Mouse (Mus musculus) intestine, embryonic 14.5 days (tissue): ENCODE results near the gene Mbnl1. TPM values are rescaled to one million over a fixed set of nuclear protein-coding genes. Genes with fewer than 3 reads are reported as not detected.

Experiments
- ATAC-seq: fragments of 200-750 bp; cut with Nextera tagmentation; replicated peaks from 2 replicates; pipeline ENCODE4 v1.8.0; 2017; ENCODE audit warnings: low read depth, moderate number of reproducible peaks, moderate TSS enrichment, moderate library complexity; ENCODE audit not compliant: low FRiP score, low TSS enrichment
- DNase-seq: peaks from one replicate; pipeline ENCODE4 v3.0.0-alpha.2; 2018; ENCODE audit warnings: low spot score
- H3K27ac ChIP-seq: fragments of 300-500 bp; sonication (generic); 2 replicates; pipeline ENCODE4 v1.5.1; 2014; ENCODE audit warnings: low read depth, mild to moderate bottlenecking, control low read depth
- H3K27me3 ChIP-seq: fragments of 300-500 bp; sonication (generic); replicated peaks from 2 replicates; pipeline ENCODE4 v1.6.1; 2014; ENCODE audit warnings: low read length, control low read depth; ENCODE audit not compliant: control insufficient read depth, insufficient read depth
- H3K36me3 ChIP-seq: fragments of 300-500 bp; sonication (generic); 2 replicates; pipeline ENCODE4 v1.6.1; 2014; ENCODE audit warnings: low read length, control low read depth; ENCODE audit not compliant: control insufficient read depth, insufficient read depth
- H3K4me1 ChIP-seq: fragments of 300-500 bp; sonication (generic); replicated peaks from 2 replicates; pipeline ENCODE4 v1.6.1; 2014; ENCODE audit warnings: low read length, control low read depth, mixed read lengths; ENCODE audit not compliant: control insufficient read depth, insufficient read depth
- H3K4me2 ChIP-seq: fragments of 300-500 bp; sonication (generic); 2 replicates; pipeline ENCODE4 v1.6.1; 2014; ENCODE audit warnings: low read length
- H3K4me3 ChIP-seq: fragments of 300-500 bp; sonication (generic); 2 replicates; pipeline ENCODE4 v1.5.1; 2014; ENCODE audit warnings: low read depth, low read length, control low read depth, mixed read lengths
- H3K9ac ChIP-seq: fragments of 300-500 bp; sonication (generic); 2 replicates; pipeline ENCODE4 v1.6.1; 2014; ENCODE audit warnings: mild to moderate bottlenecking, low read length
- H3K9me3 ChIP-seq: fragments of 300-500 bp; sonication (generic); 2 replicates; pipeline ENCODE4 v1.6.1; 2016; ENCODE audit warnings: low read length, control low read depth; ENCODE audit not compliant: control insufficient read depth
- WGBS: fragments of 180-500 bp; shearing (Covaris S2); extraction: QIAGEN DNeasy Blood & Tissue Kit; methylation state at CpG from one replicate; pipeline ENCODE4 v1.1.7; 2014; 5-methylcytosine and 5-hydroxymethylcytosine counted together
- polyA plus RNA-seq: library from polyadenylated mRNA; unstranded; fragments of >200 nt; fragmentation: Nextera tagmentation; extraction: Ambion mirVana; gene quantifications from 2 replicates; pipeline ENCODE4 v1.2.1, GENCODE M21; 2014

Gene Mbnl1
- polyA plus RNA-seq, 1 experiment from 2014 or later, result 141 TPM

- no peak for ATAC-seq
- peak overlapping the region; percentile 81 for H3K4me2 ChIP-seq
Observed at GRCm38 (mm10) chr3:60498646-60499045, 26.0 kb downstream of the Mbnl1 start.

GRCm38 (mm10) chr3:60499157-60499578, 26.5 kb downstream of the Mbnl1 start:
- H3K4me3 ChIP-seq, result no peak overlapping the region
- no peaks in the 10 kb centered on the region for H3K36me3 ChIP-seq
- no peaks in the 10 kb centered on the region for H3K9me3 ChIP-seq
- WGBS, result 34% methylated on average over 6 of the region's 6 CpGs
- peak overlapping the region; percentile 81 for H3K4me2 ChIP-seq
- DNase-seq (no peak), ATAC-seq (no peak)
- H3K27ac ChIP-seq, result peak overlapping the region; percentile 99; the same call in 1 of the 2 replicates
- peaks cover 32% of the 10 kb centered on the region for H3K4me1 ChIP-seq
- no peak overlapping the region for H3K9ac ChIP-seq
- no peaks in the 10 kb centered on the region for H3K27me3 ChIP-seq

More at GRCm38 (mm10) chr3:60498646-60499045, 26.0 kb downstream of the Mbnl1 start:
- 81% methylated on average over 3 of the region's 3 CpGs for WGBS
- H3K4me1 ChIP-seq, result peaks cover 29% of the 10 kb centered on the region
- no peaks in the 10 kb centered on the region for H3K36me3 ChIP-seq
- DNase-seq, result no peak
- no peaks in the 10 kb centered on the region for H3K9me3 ChIP-seq
- H3K9ac ChIP-seq, result no peak overlapping the region
- no peak overlapping the region for H3K4me3 ChIP-seq
- H3K27ac ChIP-seq, result peak overlapping the region; percentile 99; the same call in 1 of the 2 replicates
- no peaks in the 10 kb centered on the region for H3K27me3 ChIP-seq

GRCm38 (mm10) chr3:60499718-60500450, 27.3 kb downstream of the Mbnl1 start:
- Histone ChIP-seq H3K36me3 (no peaks in the 10 kb centered on the region), H3K4me3 (peak overlapping the region; percentile 79), H3K9me3 (no peaks in the 10 kb centered on the region), H3K27ac (peak overlapping the region; percentile 99), H3K4me2 (peak overlapping the region; percentile 81), H3K4me1 (peaks cover 39% of the 10 kb centered on the region), H3K27me3 (no peaks in the 10 kb centered on the region), H3K9ac (peak overlapping the region; percentile 89)
- peak; percentile 59 for DNase-seq
- ATAC-seq, result no peak
- 50% methylated on average over 7 of the region's 7 CpGs for WGBS

- ATAC-seq (peak; percentile 89), DNase-seq (peak; percentile 91)
- H3K9ac ChIP-seq, result peak overlapping the region; percentile 89
- H3K9me3 ChIP-seq, result no peaks in the 10 kb centered on the region
- H3K36me3 ChIP-seq, result no peaks in the 10 kb centered on the region
- H3K4me3 ChIP-seq, result peak overlapping the region; percentile 79
- no peaks in the 10 kb centered on the region for H3K27me3 ChIP-seq
- H3K4me2 ChIP-seq, result peak overlapping the region; percentile 81
- H3K4me1 ChIP-seq, result peaks cover 42% of the 10 kb centered on the region
- WGBS, result under 1% methylated on average over 84 of the region's 96 CpGs
- peak overlapping the region; percentile 99 for H3K27ac ChIP-seq
Observed at GRCm38 (mm10) chr3:60500571-60501527, 28.2 kb downstream of the Mbnl1 start.

DNA sequence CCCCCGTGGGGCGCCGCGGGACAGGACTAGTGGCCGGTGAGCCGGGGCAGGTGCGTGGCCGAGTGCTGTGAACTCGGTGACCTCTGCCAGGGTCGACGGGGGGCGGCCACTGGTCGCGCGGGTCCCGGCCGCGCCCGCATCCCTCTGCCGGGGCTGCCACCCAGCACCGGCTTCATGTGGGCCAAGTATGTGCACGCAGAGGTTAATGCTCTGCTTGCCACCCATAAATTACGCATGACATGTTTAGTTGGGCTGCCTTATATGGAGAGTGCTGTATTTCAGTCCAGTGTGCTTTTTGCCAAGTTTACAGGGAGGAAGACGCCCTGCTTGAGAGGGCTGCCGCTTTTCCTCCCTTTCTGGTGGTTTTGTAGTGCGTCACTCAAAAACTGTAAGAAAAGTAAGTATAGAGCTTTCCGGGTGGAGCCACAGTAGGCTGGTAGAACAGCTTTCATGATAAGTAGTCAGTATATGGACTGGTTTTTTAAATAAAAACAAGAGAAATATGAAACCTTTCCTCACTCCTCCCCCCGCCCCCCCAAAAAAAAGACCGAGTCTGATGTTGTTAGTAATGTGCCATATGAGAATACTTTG, 29.0 kb downstream of the Mbnl1 start:
- DNase-seq, result peak; percentile 85
- H3K4me1 ChIP-seq, result peaks cover 45% of the 10 kb centered on the region

GRCm38 (mm10) chr3:60502155-60502987, 29.7 kb downstream of the Mbnl1 start:
- Histone ChIP-seq H3K9ac (peak overlapping the region; percentile 89), H3K4me2 (peak overlapping the region; percentile 81), H3K27ac (peak overlapping the region; percentile 99), H3K4me1 (peaks cover 45% of the 10 kb centered on the region), H3K9me3 (no peaks in the 10 kb centered on the region), H3K27me3 (no peaks in the 10 kb centered on the region), H3K36me3 (no peaks in the 10 kb centered on the region), H3K4me3 (peak overlapping the region; percentile 79)
- DNase-seq (peak; percentile 65), ATAC-seq (no peak)
- WGBS, result 11% methylated on average over 7 of the region's 7 CpGs

More for the DNA sequence above, 29.0 kb downstream of the Mbnl1 start:
- H3K9ac ChIP-seq, result peak overlapping the region; percentile 89
- H3K4me3 ChIP-seq, result peak overlapping the region; percentile 79
- no peaks in the 10 kb centered on the region for H3K36me3 ChIP-seq
- H3K4me2 ChIP-seq, result peak overlapping the region; percentile 81
- no peaks in the 10 kb centered on the region for H3K27me3 ChIP-seq
- ATAC-seq, result peak; percentile 88
- H3K27ac ChIP-seq, result peak overlapping the region; percentile 99
- under 1% methylated on average over 29 of the region's 29 CpGs for WGBS
- H3K9me3 ChIP-seq, result no peaks in the 10 kb centered on the region

GRCm38 (mm10) chr3:60503196-60503595, 30.6 kb downstream of the Mbnl1 start:
- Histone ChIP-seq H3K36me3 (no peaks in the 10 kb centered on the region), H3K27me3 (no peaks in the 10 kb centered on the region), H3K4me2 (peak overlapping the region; percentile 81), H3K9me3 (no peaks in the 10 kb centered on the region), H3K27ac (peak overlapping the region; percentile 99), H3K9ac (peak overlapping the region; percentile 89; the same call in 1 of the 2 replicates), H3K4me3 (peak overlapping the region; percentile 79), H3K4me1 (peaks cover 45% of the 10 kb centered on the region)
- 45% methylated on average over 7 of the region's 7 CpGs for WGBS
- DNase-seq (no peak), ATAC-seq (no peak)
